13 mouse cellular contexts compared by ENCODE assay signal in genomic region chrX:169927110-169927817, GRCm38 (mm10).
A peak's percentile ranks its signal among the peaks of the same experiment; 100 is the strongest.
DNase-seq lines count a peak whose midpoint lies in the region; ATAC-seq and TF ChIP-seq lines count a peak whose summit lies in the region.
"Had no signal": no experiment of that assay in that cellular context is flagged by ENCODE, and none has a peak within 500 bp of the region (broad histone marks: within the 10 kb centered on the region; RNA-seq: fewer than 3 reads in every experiment).

No protein-coding gene starts in this region.

- 0 out of 2 replicates have a peak, but pooled peaks have one; percentile 37 for ATAC-seq in midbrain, embryonic 13.5 days
- ATAC-seq in midbrain, embryonic 11.5 days (ENCODE audit: low FRiP score): no peak
- 0 out of 2 replicates have a peak, but pooled peaks have one; percentile 26 for ATAC-seq in forebrain, embryonic 13.5 days
- ATAC-seq in liver, postnatal 0 days: no peak

- no peak overlapping the region for H3K4me2 ChIP-seq in midbrain, embryonic 13.5 days (replicated peaks)
- H3K4me2 ChIP-seq in midbrain, embryonic 11.5 days: no peak overlapping the region
- H3K4me2 ChIP-seq in forebrain, embryonic 13.5 days: peak overlapping the region; percentile 7; the same call in 1 of the 2 replicates
- H3K4me2 ChIP-seq in liver, postnatal 0 days (ENCODE audit: low read depth, low read length): no peak overlapping the region
- H3K4me2 ChIP-seq: hindbrain, embryonic 15.5 days; liver, embryonic 11.5 days had no signal

- H3K36me3 ChIP-seq in midbrain, embryonic 13.5 days: no peaks in the 10 kb centered on the region
- no peaks in the 10 kb centered on the region for H3K36me3 ChIP-seq in midbrain, embryonic 11.5 days (ENCODE audit: control insufficient read depth, insufficient read depth, low read length)
- no peaks in the 10 kb centered on the region for H3K36me3 ChIP-seq in forebrain, embryonic 13.5 days (ENCODE audit: poor library complexity, severe bottlenecking)
- no peaks in the 10 kb centered on the region for H3K36me3 ChIP-seq in liver, postnatal 0 days (replicated peaks; ENCODE audit: insufficient read depth, low read length)
- H3K36me3 ChIP-seq: hindbrain, embryonic 15.5 days had no signal

- peaks cover 11% of the 10 kb centered on the region; the same call in 1 of the 2 replicates for H3K27me3 ChIP-seq in midbrain, embryonic 13.5 days
- no peaks in the 10 kb centered on the region; the same call in 1 of the 2 replicates for H3K27me3 ChIP-seq in midbrain, embryonic 11.5 days (ENCODE audit: control insufficient read depth, insufficient read depth, low read length)
- H3K27me3 ChIP-seq in forebrain, embryonic 13.5 days: peaks cover 5% of the 10 kb centered on the region; the same call in 1 of the 2 replicates
- H3K27me3 ChIP-seq in liver, postnatal 0 days (ENCODE audit: insufficient read depth, low read length): no peaks in the 10 kb centered on the region

- no peak for TF ChIP-seq CTCF in liver, postnatal 0 days (IDR thresholded peaks at IDR 0.05; ENCODE audit: low read depth)

- peaks cover 39% of the 10 kb centered on the region for H3K4me1 ChIP-seq in midbrain, embryonic 13.5 days (replicated peaks)
- peaks cover 5% of the 10 kb centered on the region; the same call in 1 of the 2 replicates for H3K4me1 ChIP-seq in midbrain, embryonic 11.5 days (ENCODE audit: control insufficient read depth, insufficient read depth, low read length)
- peaks cover 49% of the 10 kb centered on the region for H3K4me1 ChIP-seq in forebrain, embryonic 13.5 days
- no peaks in the 10 kb centered on the region for H3K4me1 ChIP-seq in liver, postnatal 0 days (ENCODE audit: insufficient read depth)
- H3K4me1 ChIP-seq: hindbrain, embryonic 15.5 days had no signal

- no peak overlapping the region for H3K4me3 ChIP-seq in midbrain, embryonic 13.5 days (replicated peaks)
- no peak overlapping the region for H3K4me3 ChIP-seq in midbrain, embryonic 11.5 days (ENCODE audit: low read depth, low read length)
- no peak overlapping the region for H3K4me3 ChIP-seq in forebrain, embryonic 13.5 days
- no peak overlapping the region for H3K4me3 ChIP-seq in liver, postnatal 0 days (ENCODE audit: low read depth, low read length)
- H3K4me3 ChIP-seq: hindbrain, embryonic 15.5 days had no signal

- TF ChIP-seq EP300 in liver, postnatal 0 days (IDR thresholded peaks at IDR 0.05; ENCODE audit: low read depth): no peak

- peak; percentile 7 to 49 for DNase-seq in cerebellum, postnatal 25 days
- no peak for DNase-seq in cerebellum, adult 9-10 months
- no peak for DNase-seq in midbrain, embryonic 11.5 days (ENCODE audit: low spot score, missing footprints)
- peak; percentile 1 for DNase-seq in ES-CJ7 (ENCODE audit: low read depth, low spot score)
- no peak for DNase-seq in liver, postnatal 0 days
- DNase-seq in spleen, adult 12 weeks (ENCODE audit: low spot score): no peak
- DNase-seq: adrenal gland, postnatal 36 days; kidney, adult 2 months; right cerebral cortex, adult 18-20 months had no signal

- H3K9ac ChIP-seq in midbrain, embryonic 13.5 days (replicated peaks): no peak overlapping the region
- no peak overlapping the region for H3K9ac ChIP-seq in midbrain, embryonic 11.5 days (ENCODE audit: low read length)
- H3K9ac ChIP-seq in forebrain, embryonic 13.5 days: no peak overlapping the region
- no peak overlapping the region for H3K9ac ChIP-seq in liver, postnatal 0 days (replicated peaks)
- H3K9ac ChIP-seq: hindbrain, embryonic 15.5 days had no signal

- no peak overlapping the region for H3K27ac ChIP-seq in midbrain, embryonic 13.5 days
- no peak overlapping the region for H3K27ac ChIP-seq in midbrain, embryonic 11.5 days (ENCODE audit: low read depth, low read length)
- H3K27ac ChIP-seq in forebrain, embryonic 13.5 days: peak overlapping the region; percentile 14; the same call in 1 of the 2 replicates
- no peak overlapping the region for H3K27ac ChIP-seq in liver, postnatal 0 days (ENCODE audit: low read depth)
- H3K27ac ChIP-seq: hindbrain, embryonic 15.5 days had no signal

- WGBS in midbrain, embryonic 13.5 days: 75% methylated on average over 28 of the region's 28 CpGs
- WGBS in midbrain, embryonic 11.5 days: 76% methylated on average over 28 of the region's 28 CpGs
- WGBS in forebrain, embryonic 13.5 days: 54% methylated on average over 28 of the region's 28 CpGs
- 86% methylated on average over 28 of the region's 28 CpGs for WGBS in liver, postnatal 0 days (ENCODE audit: insufficient replicate concordance)

- H3K9me3 ChIP-seq in midbrain, embryonic 13.5 days: no peaks in the 10 kb centered on the region
- no peaks in the 10 kb centered on the region for H3K9me3 ChIP-seq in midbrain, embryonic 11.5 days (ENCODE audit: control insufficient read depth, low read length)
- H3K9me3 ChIP-seq in forebrain, embryonic 13.5 days (replicated peaks): no peaks in the 10 kb centered on the region
- H3K9me3 ChIP-seq in liver, postnatal 0 days (ENCODE audit: low read length): no peaks in the 10 kb centered on the region
- H3K9me3 ChIP-seq: hindbrain, embryonic 15.5 days had no signal

Comparison
In these comparisons a context has a peak if more than half of its experiments do, and no peak if none do; other contexts are left out.
1. DNase-seq: peak in cerebellum, postnatal 25 days (2 of 2) and ES-CJ7 (single experiment); none in cerebellum, adult 9-10 months (single experiment), midbrain, embryonic 11.5 days (single experiment), liver, postnatal 0 days (single experiment) and spleen, adult 12 weeks (single experiment).
2. ATAC-seq: peak in midbrain, embryonic 13.5 days (single experiment) and forebrain, embryonic 13.5 days (single experiment); none in midbrain, embryonic 11.5 days (single experiment) and liver, postnatal 0 days (single experiment).